Mouse (Mus musculus): ENCODE measurements around the gene Syt12.

DNA sequence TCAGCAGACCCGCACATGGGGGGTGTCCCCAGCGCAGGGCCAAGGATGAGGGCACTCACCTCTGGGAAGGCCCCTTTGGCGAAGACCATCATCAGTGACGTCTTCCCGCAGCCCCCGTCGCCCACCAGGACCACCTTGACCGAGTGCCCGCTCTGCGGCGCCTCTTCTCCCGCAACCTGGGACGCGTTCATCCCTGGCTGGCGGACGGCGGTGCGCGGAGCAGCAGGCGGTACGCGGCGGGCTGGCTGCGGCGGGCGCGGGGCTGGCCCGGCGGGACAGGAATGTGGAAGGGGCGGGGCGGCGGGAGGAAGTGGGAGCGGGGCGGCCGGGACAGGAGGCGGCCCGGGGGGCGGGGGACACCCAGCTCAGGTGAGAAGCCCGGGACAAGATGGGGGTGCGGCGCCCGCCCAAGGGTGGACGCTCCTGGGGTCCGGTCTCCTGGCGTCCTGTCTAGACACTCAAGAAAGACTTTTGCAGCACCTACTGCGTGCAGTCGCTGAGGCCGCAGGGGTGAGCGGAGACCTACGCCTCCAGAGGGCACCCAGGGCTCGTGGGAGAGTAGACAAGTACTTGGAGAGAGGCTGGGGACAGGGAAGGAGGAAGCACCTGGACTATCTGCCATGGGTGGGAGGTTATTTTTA, 38.0 kb downstream of the Syt12 start, which contains the start of gene Rhod:
- TF ChIP-seq CTCF (IDR thresholded peaks at IDR 0.05 in 2 of 3, conservative IDR thresholded peaks at IDR 0.05 in 1 of 3; ENCODE audit: control insufficient read depth in 1 of 3, insufficient read depth in 1 of 3, low read depth in 2 of 3, low read length in 3 of 3, poor library complexity in 1 of 3, severe bottlenecking in 1 of 3) (no peak), MEF2A (IDR thresholded peaks at IDR 0.05; ENCODE audit: extremely low read depth, insufficient replicate concordance, low read depth, low read length, poor library complexity, severe bottlenecking) (no peak), MAX (IDR thresholded peaks at IDR 0.05; ENCODE audit: low read length) (no peak), BHLHE40 (IDR thresholded peaks at IDR 0.05; ENCODE audit: borderline replicate concordance, low read depth, low read length) (no peak), POLR2A (IDR thresholded peaks at IDR 0.05; ENCODE audit: control insufficient read depth in 1 of 2, insufficient read depth in 1 of 2, low read depth in 1 of 2, low read length in 2 of 2, poor library complexity in 1 of 2) (no peak), GATA1 (IDR thresholded peaks at IDR 0.05; ENCODE audit: low read depth, low read length) (no peak)
